Mouse (Mus musculus) C2C12 (cell line): ENCODE data around the gene Synpr.

Experiments
- CTCF ChIP-seq: IDR thresholded peaks from one replicate; pipeline ENCODE4 v1.5.1; 2011; ENCODE audit not compliant: control insufficient read depth, insufficient read depth, insufficient read length
- MAX ChIP-seq: IDR thresholded peaks from one replicate; pipeline ENCODE4 v1.6.1; 2011; ENCODE audit warnings: mild to moderate bottlenecking, control low read depth
- MYOD1 ChIP-seq: IDR thresholded peaks from one replicate; pipeline ENCODE4 v1.6.1; 2011; ENCODE audit warnings: low read depth; ENCODE audit not compliant: control insufficient read depth, insufficient read length
- MYOG ChIP-seq: IDR thresholded peaks from one replicate; pipeline ENCODE4 v1.6.1; 2011; ENCODE audit not compliant: control insufficient read depth, insufficient read length; ENCODE audit errors: extremely low read depth
- USF1 ChIP-seq: IDR thresholded peaks from one replicate; pipeline ENCODE4 v1.6.1; 2011; ENCODE audit warnings: low read depth, mild to moderate bottlenecking, control low read depth, moderate library complexity

GRCm38 (mm10) chr14:13361642-13362041 is 77.1 kb downstream of the Synpr start:
- TF ChIP-seq USF1 (no peak), CTCF (no peak), MAX (no peak), MYOG (no peak), MYOD1 (no peak)
